Mouse (Mus musculus) cerebellum, postnatal 25 days (tissue): ENCODE results near the gene Tsfm.

Experiments
- DNase-seq, 2 experiments: peaks; one replicate each; pipeline ENCODE4 v3.0.0; 2021; ENCODE audit warnings: mixed read lengths in 2 of 2

Tsfm gene

GRCm38 (mm10) chr10:127063239-127063872, 32.7 kb upstream of the Tsfm start, which contains the start of gene Cdk4:
TSS of gene Cdk4 (plus strand) at chr10:127063534.
- peak; percentile 100 for DNase-seq

DNA sequence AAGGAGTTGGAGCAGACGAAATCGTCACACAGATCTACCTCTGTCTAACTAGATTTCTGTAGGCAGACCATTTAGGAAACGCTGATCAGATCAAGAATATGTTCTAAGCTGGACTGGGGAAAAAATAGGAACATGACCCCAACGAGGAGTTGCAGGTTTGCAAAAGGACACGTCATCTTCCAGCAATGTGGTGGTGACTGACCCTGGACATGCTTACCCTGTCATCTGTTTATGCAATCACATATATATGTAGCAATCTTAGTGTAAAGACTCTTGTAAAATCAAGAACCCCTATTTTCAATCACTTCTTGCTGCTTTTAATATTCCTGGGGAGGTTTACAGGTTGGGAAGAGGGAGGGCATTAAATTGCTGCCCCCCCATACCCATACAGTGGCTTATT, 31.9 kb upstream of the Tsfm start:
- no peak for DNase-seq

DNA sequence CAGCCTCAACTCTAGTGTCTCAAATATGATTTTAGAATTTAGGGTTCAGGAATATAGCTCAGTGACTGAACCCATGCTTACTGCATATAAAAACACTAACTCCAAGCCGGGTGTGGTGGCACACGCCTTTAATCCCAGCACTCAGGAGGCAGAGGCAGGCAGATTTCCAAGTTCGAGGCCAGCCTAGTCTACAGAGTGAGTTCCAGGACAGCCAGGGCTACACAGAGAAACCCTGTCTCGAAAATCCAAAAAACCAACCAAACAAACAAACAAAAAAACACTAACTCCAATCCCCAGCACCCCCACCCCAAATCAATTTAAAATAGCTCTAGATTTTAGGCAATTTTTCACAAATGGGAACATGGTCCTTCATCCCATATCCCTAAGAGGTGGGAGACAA, 31.5 kb upstream of the Tsfm start:
- DNase-seq: peak in 1 of 2 experiments; percentile 38

DNA sequence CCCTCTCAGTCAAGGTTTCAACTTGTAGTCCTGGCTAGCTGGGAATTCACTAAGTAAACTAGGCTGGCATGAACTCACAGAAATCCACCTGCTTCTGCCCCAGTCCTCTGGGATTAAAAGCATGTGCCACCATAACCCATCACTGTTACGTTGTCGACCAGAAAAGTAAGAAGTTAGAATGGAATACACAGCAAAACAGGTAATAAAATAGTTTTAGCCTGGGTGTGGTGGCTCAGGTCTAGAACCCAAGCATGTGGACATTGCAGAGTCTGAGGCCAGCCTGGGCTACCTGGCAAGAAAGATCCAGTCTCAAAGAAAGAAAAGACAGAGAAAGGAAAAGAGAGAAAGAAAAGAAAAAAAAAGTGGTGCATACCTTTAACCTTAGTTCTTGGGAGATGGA, 30.9 kb upstream of the Tsfm start:
- no peak for DNase-seq

GRCm38 (mm10) chr10:127061085-127061484, 30.4 kb upstream of the Tsfm start:
- DNase-seq: no peak

- DNase-seq: peak; percentile 88 to 95
Observed at GRCm38 (mm10) chr10:127059968-127060916, 29.6 kb upstream of the Tsfm start, which contains the start of gene March9. TSS of gene March9 (minus strand) at chr10:127060184.

DNA sequence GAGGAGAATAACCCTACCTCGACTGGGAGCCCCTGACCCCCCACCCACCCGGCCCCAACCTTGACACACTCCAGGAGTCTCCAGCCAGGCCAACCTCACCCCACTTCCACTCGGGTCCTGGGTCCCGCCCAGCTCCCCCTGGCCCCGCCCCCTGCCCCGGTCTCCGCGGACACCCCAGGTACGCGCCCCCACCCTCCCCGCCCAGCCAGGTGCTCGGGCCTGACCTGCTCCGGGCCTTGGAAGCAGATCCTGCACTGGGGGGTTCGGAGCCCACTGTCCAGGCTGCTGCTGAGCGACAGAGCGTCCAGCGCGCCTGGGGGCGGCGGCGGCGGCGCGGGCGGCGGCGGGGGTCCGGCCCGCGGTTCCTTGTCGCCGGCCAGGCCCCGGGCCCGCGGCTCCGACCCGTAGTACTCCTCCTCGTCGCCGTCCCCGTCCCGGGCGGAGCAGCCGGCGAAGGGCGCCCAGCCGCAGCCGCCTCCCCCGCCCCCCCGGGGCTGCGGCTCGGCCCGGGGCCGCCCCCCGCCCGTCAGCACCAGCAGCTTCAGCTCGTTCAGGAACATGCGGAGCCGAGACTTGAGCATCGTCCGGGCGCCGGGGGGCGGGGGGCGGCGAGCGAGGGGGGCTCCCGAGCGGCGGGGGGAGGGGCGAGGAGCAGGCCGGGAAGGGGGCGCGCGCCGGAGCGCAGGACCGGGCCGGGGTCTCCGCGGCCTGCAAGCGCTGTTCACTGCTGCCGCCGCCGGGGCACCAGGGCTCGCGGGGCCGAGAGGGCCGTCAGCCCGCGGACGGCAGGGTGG, 28.7 kb upstream of the Tsfm start:
- peak in 1 of 2 experiments; percentile 66 for DNase-seq

DNA sequence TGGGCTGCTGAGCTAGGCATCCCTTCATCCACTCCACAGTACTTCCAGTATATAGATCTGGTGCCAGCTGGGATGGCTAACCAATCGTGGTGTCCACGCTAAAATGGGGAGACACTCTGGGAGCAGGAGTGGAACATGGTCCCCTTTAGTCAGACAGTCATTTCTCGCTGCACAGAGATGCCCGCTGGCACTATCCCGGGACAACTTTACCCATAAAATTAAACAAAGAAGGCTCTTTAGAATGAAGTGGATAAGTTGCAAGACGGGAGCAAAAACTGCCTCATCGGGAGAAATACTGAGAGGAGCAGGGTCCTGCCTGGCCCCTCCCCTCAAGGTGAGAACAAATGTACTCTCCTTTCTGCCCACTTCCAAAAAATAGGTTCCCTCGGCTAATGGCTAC, 28.1 kb upstream of the Tsfm start:
- DNase-seq: peak in 1 of 2 experiments; percentile 39

GRCm38 (mm10) chr10:127058161-127058560, 27.5 kb upstream of the Tsfm start:
- DNase-seq: peak; percentile 83 to 89

DNA sequence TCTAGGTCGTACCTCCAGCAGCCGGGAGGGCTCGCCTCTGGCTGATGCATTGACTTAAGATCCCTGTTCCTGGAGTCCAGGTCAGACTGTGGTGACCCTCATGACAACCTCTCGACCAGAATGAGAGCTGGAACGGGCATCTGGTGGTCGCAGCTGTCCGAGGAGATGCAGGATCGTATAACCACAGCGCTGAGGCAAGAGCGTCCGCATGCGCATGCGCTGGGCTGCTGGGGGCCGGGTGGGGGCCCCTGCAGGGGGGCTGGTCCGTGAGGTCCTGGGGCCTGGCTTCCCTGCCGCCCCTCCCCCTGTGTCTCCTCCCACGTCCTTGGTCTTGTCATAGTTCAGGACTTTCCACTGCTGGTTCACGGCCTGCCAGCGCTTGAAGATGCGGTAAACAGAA, 25.9 kb upstream of the Tsfm start:
- DNase-seq: peak in 1 of 2 experiments; percentile 39

GRCm38 (mm10) chr10:127055406-127055805, 24.8 kb upstream of the Tsfm start:
- DNase-seq: no peak

DNA sequence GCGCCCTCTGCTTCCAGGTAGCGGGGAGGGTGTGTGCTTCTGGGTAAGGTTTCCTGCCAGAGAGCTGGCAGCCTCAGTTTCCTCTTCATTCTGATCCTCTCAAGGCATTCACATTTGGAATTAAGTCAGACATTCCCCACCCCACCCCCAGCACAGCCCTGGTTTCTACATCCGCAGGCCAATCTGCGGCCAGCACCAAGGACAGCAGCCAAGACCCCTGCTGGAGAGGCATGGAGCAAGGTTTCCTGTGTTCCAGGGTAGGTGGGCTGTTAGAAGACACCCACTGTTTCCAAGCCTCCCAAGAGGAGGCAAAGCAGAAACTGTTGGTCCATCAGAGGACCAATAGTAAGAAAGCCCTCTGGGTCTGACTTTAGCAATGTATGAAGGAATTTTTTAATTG, 24.0 kb upstream of the Tsfm start:
- DNase-seq: peak in 1 of 2 experiments; percentile 50

DNA sequence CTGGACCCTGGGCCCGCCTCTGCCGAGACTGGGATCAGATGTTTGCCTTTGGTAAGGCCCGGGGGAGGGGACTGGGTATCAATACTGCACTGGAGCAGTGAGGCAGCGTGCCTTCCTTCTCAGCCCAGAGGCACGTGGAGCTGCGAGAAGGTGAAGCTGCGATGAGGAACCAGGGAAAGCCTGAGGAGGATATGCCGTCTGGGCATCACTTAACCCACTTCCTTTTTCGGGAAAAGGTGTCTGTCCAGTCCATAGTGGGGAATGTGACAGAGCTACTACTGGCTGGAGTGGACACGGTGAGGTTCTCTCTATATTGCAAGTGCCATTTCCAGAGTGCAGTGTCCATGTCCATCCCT, 19.5 kb upstream of the Tsfm start:
- no peak for DNase-seq

DNA sequence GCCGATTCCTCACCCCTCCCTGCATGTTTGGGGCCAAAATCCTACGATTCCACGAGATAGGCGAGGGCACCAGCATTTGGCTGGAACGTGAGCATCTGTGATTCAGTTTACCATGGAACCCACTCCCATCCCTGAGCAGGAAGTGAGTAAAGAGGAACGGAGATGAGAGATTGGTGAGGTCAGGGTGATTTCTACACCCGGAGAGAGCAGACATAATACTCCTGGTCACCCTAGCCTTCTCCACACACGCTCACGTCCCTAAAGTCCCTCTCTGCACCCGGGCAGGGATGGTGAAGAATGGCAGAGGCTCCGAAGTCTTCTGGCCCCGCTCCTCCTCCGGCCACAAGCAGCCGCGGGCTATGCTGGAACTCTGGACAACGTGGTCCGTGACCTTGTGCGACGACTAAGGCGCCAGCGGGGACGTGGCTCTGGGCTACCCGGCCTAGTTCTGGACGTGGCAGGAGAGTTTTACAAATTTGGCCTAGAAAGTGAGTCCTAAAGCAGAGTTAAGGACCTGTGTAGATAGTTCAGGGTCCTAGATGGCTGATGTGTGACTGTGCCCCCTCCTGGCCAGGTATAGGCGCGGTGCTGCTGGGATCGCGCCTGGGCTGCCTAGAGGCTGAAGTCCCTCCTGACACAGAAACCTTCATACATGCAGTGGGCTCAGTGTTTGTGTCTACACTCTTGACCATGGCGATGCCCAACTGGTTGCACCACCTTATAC, 18.9 kb upstream of the Tsfm start:
- DNase-seq: peak in 1 of 2 experiments; percentile 47

DNA sequence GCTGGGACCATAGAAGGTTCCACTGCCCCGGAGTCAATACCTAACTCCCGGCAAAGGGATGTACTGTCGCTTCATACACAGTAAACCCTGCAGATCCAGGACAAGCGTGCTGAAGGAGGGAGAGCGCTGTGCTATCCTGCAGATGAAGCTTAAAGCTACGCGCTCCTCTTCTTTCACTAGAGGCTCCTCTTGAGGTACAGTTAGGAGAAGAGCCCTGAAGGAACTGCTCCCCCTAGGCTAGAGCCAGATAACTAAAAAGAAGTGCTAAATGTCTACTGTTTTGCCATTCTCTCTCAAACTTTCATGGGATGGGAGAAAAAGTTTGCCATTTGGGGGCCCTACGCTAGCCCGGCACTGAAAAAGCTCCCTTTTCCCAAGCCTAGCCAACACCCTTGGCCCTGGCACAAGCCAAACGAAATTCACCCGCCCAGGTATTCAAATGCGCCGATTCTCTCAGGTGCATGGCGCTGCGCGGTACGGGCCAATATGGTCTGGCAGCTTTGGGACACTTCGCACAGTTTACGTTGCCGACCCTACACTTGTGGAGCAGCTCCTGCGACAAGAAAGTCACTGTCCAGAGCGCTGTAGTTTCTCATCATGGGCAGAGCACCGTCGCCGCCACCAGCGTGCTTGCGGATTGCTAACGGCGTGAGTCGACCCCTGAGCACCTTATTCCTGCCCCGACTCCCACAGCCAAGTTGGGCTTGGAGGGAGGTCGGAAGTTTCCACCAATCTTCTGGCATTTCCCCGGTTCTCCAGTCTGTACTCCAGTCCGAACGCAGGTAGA, 18.2 kb upstream of the Tsfm start:
- no peak for DNase-seq

DNA sequence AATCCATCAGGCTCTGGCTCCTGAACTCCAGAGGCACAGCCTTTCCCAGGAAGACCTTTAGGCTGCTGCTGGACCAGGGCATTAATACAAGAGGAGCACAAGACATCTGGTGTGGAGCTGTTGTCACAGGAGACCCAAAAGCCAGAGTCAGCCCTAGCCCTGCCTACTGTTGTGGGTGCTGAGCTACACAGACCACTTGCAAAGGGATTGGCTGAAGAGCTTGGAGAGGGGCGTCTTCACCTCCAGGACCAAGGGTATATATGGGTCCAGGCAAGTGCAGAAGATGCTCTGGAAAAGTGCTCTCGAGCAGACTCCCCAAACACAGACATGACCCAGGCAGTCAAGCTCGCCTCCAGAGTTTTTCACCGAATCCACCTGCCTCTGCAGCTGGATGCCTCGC, 17.3 kb upstream of the Tsfm start, which contains the start of gene Cyp27b1:
Cyp27b1 (plus strand) TSS at position 297 of the 400 bp plus-strand sequence.
- no peak for DNase-seq

- no peak for DNase-seq
Observed at GRCm38 (mm10) chr10:127043187-127043586, 12.5 kb upstream of the Tsfm start.

DNA sequence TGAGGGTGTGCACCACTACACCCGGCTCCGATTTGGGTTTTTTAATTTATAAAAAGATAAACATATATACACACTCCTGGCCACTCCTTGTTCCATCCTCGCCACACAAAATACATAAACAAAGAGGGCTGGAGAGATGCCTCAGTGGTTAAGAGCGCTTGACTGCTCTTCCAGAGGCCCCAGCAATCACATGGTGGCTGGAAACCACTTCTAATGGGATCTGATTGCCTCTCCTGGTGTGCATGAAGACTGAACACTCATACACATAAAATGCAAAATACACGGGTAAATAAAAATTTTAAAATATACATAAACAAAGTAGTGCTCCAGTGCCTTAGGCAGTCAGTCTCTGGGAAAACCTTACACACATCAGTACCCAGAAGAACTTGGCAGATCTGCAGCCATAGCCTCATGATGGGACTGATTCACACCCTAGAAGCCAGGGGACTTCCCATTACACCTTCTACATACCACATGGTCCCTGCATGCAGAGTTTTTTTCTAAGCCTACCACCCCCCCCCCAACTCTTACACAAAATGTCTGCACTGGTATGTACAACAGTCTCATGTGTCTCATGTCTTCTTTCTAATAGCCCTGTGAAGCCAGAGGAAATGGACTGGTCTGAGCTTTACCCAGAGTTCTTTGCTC, 12.0 kb upstream of the Tsfm start:
- no peak for DNase-seq

DNA sequence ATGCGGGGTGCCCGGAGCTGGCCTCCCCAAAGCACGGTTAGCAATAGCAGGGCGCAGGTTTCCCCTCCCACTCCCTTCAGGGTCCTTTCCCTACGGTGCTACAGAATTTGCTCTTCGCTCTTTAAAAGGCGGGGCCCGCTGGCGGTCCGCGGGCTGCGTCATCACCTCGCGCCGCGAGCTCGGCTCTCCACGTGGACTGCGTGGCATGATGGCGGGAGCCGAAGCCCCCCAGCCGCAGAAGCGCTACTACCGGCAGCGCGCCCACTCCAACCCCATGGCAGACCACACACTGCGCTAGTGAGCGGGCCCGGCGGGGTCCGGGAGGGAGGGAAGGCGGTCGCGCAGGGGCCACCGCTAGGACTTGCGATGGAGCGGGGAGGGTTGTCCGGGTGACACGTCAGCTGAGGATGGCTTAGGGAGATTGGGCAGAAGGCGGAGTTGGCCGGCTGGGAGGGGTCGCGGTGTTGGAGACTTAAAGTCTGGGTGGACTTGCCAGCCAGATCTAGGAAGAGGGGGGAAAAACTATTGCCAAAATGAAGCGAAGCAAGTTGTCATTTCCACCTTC, 11.2 kb upstream of the Tsfm start:
- DNase-seq: peak; percentile 94 to 95

- peak in 1 of 2 experiments; percentile 72 for DNase-seq
Observed at GRCm38 (mm10) chr10:127041274-127041766, 10.7 kb upstream of the Tsfm start, which contains the start of the genes Mettl1 and Eef1akmt3. TSS of gene Mettl1 (plus strand) at chr10:127041414. TSS of gene Eef1akmt3 (minus strand) at chr10:127041513.
